Mouse (Mus musculus) cerebellum, adult 11-12 months (tissue): ENCODE results near the gene Aig1.

Source experiments
- DNase-seq: peaks from one replicate; pipeline ENCODE4 v3.0.0; 2022

Gene Aig1

GRCm38 (mm10) chr10:13844864-13845263 lies 23.9 kb downstream of the Aig1 start:
- DNase-seq, result peak; percentile 3

- no peak for DNase-seq
These were observed 25.0 kb downstream of the Aig1 start for GRCm38 (mm10) chr10:13843746-13844145.

- DNase-seq, result peak; percentile 68
These were observed 25.9 kb downstream of the Aig1 start for GRCm38 (mm10) chr10:13842855-13843254.

- no peak for DNase-seq
These were observed 30.2 kb downstream of the Aig1 start for GRCm38 (mm10) chr10:13838511-13839126.

GRCm38 (mm10) chr10:13837709-13838456 lies 30.9 kb downstream of the Aig1 start:
- DNase-seq, result peak; percentile 42

GRCm38 (mm10) chr10:13836956-13837355 lies 31.8 kb downstream of the Aig1 start:
- DNase-seq, result peak; percentile 52

- DNase-seq, result peak; percentile 96
These were observed 32.9 kb downstream of the Aig1 start for GRCm38 (mm10) chr10:13835737-13836475.

GRCm38 (mm10) chr10:13834056-13834455 lies 34.7 kb downstream of the Aig1 start:
- DNase-seq, result peak; percentile 9

GRCm38 (mm10) chr10:13833066-13833566 lies 35.7 kb downstream of the Aig1 start:
- peak; percentile 13 for DNase-seq

- peak; percentile 12 for DNase-seq
These were observed 36.2 kb downstream of the Aig1 start for GRCm38 (mm10) chr10:13832546-13833033.

GRCm38 (mm10) chr10:13827150-13827549 lies 41.6 kb downstream of the Aig1 start:
- no peak for DNase-seq

GRCm38 (mm10) chr10:13813591-13813990 lies 55.2 kb downstream of the Aig1 start:
- no peak for DNase-seq

- DNase-seq, result peak; percentile 89
These were observed 60.5 kb downstream of the Aig1 start for GRCm38 (mm10) chr10:13808291-13808690.

GRCm38 (mm10) chr10:13806806-13807205 lies 62.0 kb downstream of the Aig1 start:
- peak; percentile 66 for DNase-seq

- DNase-seq, result peak; percentile 72
These were observed 67.5 kb downstream of the Aig1 start for GRCm38 (mm10) chr10:13801296-13801695.

- DNase-seq, result no peak
These were observed 75.3 kb downstream of the Aig1 start for GRCm38 (mm10) chr10:13793458-13793857.

GRCm38 (mm10) chr10:13792788-13793187 lies 76.0 kb downstream of the Aig1 start:
- DNase-seq, result no peak

- no peak for DNase-seq
These were observed 79.2 kb downstream of the Aig1 start for GRCm38 (mm10) chr10:13789604-13790003.

GRCm38 (mm10) chr10:13788057-13788456 lies 80.7 kb downstream of the Aig1 start:
- no peak for DNase-seq

- no peak for DNase-seq
These were observed 86.0 kb downstream of the Aig1 start for GRCm38 (mm10) chr10:13782774-13783173.

GRCm38 (mm10) chr10:13782235-13782757 lies 86.5 kb downstream of the Aig1 start:
- no peak for DNase-seq

- no peak for DNase-seq
These were observed 92.8 kb downstream of the Aig1 start for GRCm38 (mm10) chr10:13776014-13776413.

- DNase-seq, result no peak
These were observed 93.4 kb downstream of the Aig1 start for GRCm38 (mm10) chr10:13775411-13775810.
